Mouse (Mus musculus) thymus, adult 2 months (tissue): Measurements from ENCODE around the gene Csf2rb. TPM values are rescaled to one million over a fixed set of nuclear protein-coding genes. Genes with fewer than 3 reads are reported as not detected.

Source experiments
- DNase-seq: peaks from one replicate; pipeline ENCODE4 v3.0.0; 2021
- H3K27ac ChIP-seq: fragments of 200-500 bp; 2 replicates; pipeline ENCODE4 v1.5.1; 2012; ENCODE audit warnings: low read length, control low read depth; ENCODE audit not compliant: control insufficient read depth, insufficient read depth
- H3K27me3 ChIP-seq: fragments of 200-500 bp; 2 replicates; pipeline ENCODE4 v1.6.1; 2012; ENCODE audit warnings: mild to moderate bottlenecking, low read length, moderate library complexity, mixed read lengths; ENCODE audit not compliant: control insufficient read depth, insufficient read depth
- H3K36me3 ChIP-seq: fragments of 200-500 bp; 2 replicates; pipeline ENCODE4 v1.6.1; 2012; ENCODE audit warnings: mild to moderate bottlenecking, low read length, moderate library complexity; ENCODE audit not compliant: control insufficient read depth, insufficient read depth
- H3K4me1 ChIP-seq: fragments of 200-500 bp; replicated peaks from 2 replicates; pipeline ENCODE4 v1.6.1; 2012; ENCODE audit warnings: low read length; ENCODE audit not compliant: control insufficient read depth, insufficient read depth
- H3K4me3 ChIP-seq: fragments of 200-500 bp; 2 replicates; pipeline ENCODE4 v1.5.1; 2012; ENCODE audit warnings: mild to moderate bottlenecking, low read length, control low read depth, moderate library complexity; ENCODE audit not compliant: control insufficient read depth, insufficient read depth
- CTCF ChIP-seq: fragments of 200-500 bp; IDR thresholded peaks from 2 replicates; pipeline ENCODE4 v1.5.1; 2012; ENCODE audit warnings: mild to moderate bottlenecking, control low read depth, low read length, moderate library complexity, borderline replicate concordance; ENCODE audit not compliant: control insufficient read depth, poor library complexity, insufficient read depth; ENCODE audit errors: extremely low read depth
- POLR2A ChIP-seq: fragments of 200-500 bp; IDR thresholded peaks from 2 replicates; pipeline ENCODE4 v1.6.1; 2012; ENCODE audit warnings: mild to moderate bottlenecking, low read length, control low read depth, moderate library complexity; ENCODE audit not compliant: control insufficient read depth, poor library complexity, insufficient read depth; ENCODE audit errors: extremely low read depth
- WGBS: fragments of 180-500 bp; shearing (Covaris S2); methylation state at CpG from one replicate; pipeline ENCODE4 v1.1.7; 2018; 5-methylcytosine and 5-hydroxymethylcytosine counted together
- polyA plus RNA-seq: library from polyadenylated mRNA; depleted of rRNA; stranded (reverse); fragments of >200 nt; gene quantifications from 2 replicates; pipeline ENCODE4 v1.2.3, GENCODE M21; 2012

The Csf2rb gene
- polyA plus RNA-seq, 1 experiment, result 38.3 TPM

DNA sequence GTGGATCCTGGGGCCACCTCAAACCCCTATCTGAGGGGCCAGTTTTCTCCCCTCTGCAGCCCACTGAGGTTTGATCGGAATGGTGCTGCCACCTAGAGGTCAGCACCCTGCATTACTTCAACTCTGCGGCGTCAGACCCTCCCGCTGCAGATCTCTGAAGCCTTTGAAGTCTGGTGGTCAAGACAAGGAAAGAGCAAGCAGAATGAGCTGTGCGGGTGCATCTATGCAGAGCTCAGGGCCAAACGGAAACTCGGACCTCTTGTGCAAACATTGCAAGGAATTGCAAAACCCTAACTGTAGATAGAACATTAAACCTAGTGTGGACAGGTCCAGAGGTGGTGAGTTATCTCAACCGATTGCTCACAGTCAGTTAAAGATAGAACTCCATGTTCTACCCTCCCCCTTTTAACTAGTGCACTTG is 43.4 kb downstream of the Csf2rb start:
- Histone ChIP-seq H3K27me3 (no peaks in the 10 kb centered on the region), H3K4me3 (no peak overlapping the region), H3K36me3 (no peaks in the 10 kb centered on the region), H3K4me1 (peaks cover 6% of the 10 kb centered on the region), H3K27ac (no peak overlapping the region)
- peak; percentile 91; the same call in 1 of the 2 replicates for TF ChIP-seq CTCF
- no peak for TF ChIP-seq POLR2A
- 5% methylated on average over 8 of the region's 8 CpGs for WGBS
- peak; percentile 47 for DNase-seq

DNA sequence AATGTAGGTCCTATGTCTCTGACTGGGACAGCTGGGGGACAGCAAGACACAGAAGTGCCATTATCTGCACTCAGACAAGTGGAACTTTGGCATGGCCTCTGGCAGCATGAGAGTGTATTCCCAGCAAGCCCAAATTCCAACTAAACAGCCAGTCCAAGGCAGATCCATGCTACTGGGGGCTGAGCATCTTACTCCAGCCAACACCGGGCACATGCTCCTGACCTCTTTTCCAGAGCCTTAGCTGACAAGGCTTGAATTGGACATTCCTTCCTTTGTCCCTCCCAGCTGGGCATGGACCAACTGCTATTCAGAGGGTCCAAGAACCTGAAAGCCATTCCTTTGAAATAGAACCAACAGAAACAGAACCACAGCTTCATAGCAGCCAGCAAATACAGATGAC is 44.1 kb downstream of the Csf2rb start:
- no peaks in the 10 kb centered on the region for H3K36me3 ChIP-seq
- no peaks in the 10 kb centered on the region for H3K27me3 ChIP-seq
- no peak overlapping the region for H3K27ac ChIP-seq
- H3K4me3 ChIP-seq, result no peak overlapping the region
- TF ChIP-seq POLR2A (no peak), CTCF (no peak)
- H3K4me1 ChIP-seq, result peaks cover 6% of the 10 kb centered on the region
- DNase-seq, result no peak
- WGBS, result 88% methylated on average over 1 of the region's 1 CpGs

DNA sequence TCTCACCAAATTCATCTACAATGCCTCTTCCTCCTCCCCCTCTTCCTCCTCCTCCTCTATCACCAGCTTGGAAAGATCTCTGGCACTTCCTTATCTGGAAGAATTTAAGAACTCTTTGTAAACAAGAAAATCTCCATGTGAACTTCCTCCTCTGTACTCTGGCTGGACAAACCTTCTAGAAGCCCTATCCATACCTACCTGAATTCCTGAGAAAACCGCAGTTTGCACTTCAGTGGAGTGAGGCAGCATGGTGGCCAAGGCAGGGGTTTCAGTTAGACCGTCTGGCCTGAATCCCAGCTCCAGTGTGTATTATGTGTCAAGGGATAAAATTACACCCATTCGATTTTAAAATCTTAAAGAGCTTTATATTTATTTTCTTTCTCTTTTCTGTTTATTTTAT is 47.2 kb downstream of the Csf2rb start:
- no peaks in the 10 kb centered on the region for H3K36me3 ChIP-seq
- no peak for TF ChIP-seq CTCF
- 83% methylated on average over 3 of the region's 3 CpGs for WGBS
- H3K4me1 ChIP-seq, result peaks cover 6% of the 10 kb centered on the region
- no peak overlapping the region for H3K4me3 ChIP-seq
- DNase-seq, result no peak
- H3K27ac ChIP-seq, result no peak overlapping the region
- no peaks in the 10 kb centered on the region for H3K27me3 ChIP-seq

DNA sequence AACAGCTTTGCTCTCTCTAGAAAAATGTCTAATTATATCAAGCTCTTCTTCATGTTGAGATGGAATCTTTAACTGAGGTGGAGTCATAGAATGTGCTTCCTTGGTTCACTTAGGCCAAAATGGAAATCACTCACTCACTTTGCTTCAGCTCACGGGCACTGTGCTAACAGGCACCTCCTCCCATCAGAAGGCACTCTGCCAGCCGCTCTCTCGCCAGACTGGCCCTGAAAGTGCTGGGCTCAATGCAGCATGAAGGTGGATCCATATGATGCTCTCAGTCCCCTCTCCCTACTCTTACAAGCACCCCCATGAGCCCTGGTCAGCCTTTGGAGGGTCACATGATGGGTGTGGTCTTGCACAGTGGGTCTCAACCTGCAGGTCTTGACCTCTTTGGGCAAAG is 48.7 kb downstream of the Csf2rb start:
- TF ChIP-seq CTCF (no peak), POLR2A (no peak)
- no peaks in the 10 kb centered on the region for H3K4me1 ChIP-seq
- no peak overlapping the region for H3K4me3 ChIP-seq
- H3K27me3 ChIP-seq, result no peaks in the 10 kb centered on the region
- H3K36me3 ChIP-seq, result no peaks in the 10 kb centered on the region
- no peak for DNase-seq
- WGBS, result 87% methylated on average over 3 of the region's 3 CpGs
- H3K27ac ChIP-seq, result no peak overlapping the region

DNA sequence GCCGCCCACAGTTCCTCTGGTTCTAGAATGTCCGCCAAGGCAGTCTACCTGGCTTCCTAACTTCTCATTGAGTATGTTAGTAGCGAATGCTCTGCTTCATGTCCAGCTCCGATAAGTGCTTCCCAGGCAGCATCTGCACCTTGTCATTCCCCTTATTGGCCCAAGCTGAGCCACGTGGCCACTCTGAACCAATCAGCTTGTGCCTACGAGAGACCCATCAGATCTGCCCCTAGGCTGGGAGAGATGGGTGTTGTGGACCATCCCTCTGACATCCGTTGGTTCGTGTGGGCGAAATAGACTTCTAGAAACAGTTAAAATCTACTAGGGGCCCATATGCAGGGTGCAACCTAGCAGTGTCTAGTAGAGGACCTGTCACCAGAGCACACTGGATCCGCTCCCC is 52.3 kb downstream of the Csf2rb start:
- Histone ChIP-seq H3K27ac (no peak overlapping the region), H3K4me3 (no peak overlapping the region), H3K4me1 (no peaks in the 10 kb centered on the region), H3K36me3 (no peaks in the 10 kb centered on the region), H3K27me3 (no peaks in the 10 kb centered on the region)
- TF ChIP-seq POLR2A, result no peak
- TF ChIP-seq CTCF, result no peak
- DNase-seq, result no peak
- 94% methylated on average over 10 of the region's 10 CpGs for WGBS

DNA sequence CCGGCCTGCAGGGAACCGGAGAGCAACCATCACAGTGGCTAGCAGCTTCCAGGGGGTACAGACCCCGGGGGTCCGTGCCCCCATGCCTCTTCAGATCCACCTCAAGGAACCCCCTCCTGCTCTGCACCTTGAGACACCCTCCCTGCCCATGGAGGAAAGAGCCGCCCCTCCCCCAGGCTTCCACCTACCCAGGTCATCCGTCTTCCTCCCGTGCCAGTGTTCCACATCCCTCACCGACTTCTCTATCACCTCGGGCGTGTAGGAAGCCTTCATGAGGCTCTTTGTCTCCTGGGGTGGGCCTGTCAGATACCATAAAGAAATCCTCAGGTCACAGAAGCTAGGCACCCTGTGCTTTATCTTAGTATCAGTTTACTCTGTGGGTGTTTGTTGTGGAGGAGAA is 53.0 kb downstream of the Csf2rb start:
- DNase-seq, result no peak
- Histone ChIP-seq H3K4me1 (no peaks in the 10 kb centered on the region), H3K36me3 (no peaks in the 10 kb centered on the region), H3K27ac (no peak overlapping the region), H3K27me3 (no peaks in the 10 kb centered on the region), H3K4me3 (no peak overlapping the region)
- WGBS, result 86% methylated on average over 10 of the region's 10 CpGs
- no peak for TF ChIP-seq CTCF
- no peak for TF ChIP-seq POLR2A

DNA sequence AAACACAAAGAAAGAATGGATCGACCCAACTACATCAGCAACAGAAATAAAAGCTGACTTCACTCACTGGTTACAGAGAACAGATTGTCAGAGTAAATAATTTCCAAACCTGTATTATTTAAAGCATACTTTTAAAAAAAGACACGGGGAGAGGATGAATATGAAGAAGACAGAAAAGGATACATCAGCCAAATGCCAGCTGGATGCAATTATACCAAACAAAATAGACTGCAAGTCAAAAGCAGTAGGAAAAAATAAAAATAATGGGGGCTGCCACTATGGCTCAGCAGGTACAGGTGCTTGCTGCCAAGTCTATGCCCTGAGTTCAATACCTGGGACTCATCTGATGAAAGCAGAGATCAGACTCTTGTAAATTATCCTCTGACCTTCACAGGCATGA is 54.7 kb downstream of the Csf2rb start:
- Histone ChIP-seq H3K27ac (no peak overlapping the region), H3K27me3 (no peaks in the 10 kb centered on the region), H3K36me3 (no peaks in the 10 kb centered on the region), H3K4me3 (no peak overlapping the region), H3K4me1 (no peaks in the 10 kb centered on the region)
- TF ChIP-seq CTCF, result no peak
- TF ChIP-seq POLR2A, result no peak
- DNase-seq, result no peak
- WGBS, result 91% methylated on average over 2 of the region's 2 CpGs
